Mouse (Mus musculus): ENCODE measurements around the gene Bag2.
A peak's percentile ranks its signal among the peaks of the same experiment; 100 is the strongest.
"Not testable (repeated sequence)": the region's sequence is repeated elsewhere in the genome, so short reads cannot be mapped to it uniquely, and the experiment has no call there.

Bag2 gene

DNA sequence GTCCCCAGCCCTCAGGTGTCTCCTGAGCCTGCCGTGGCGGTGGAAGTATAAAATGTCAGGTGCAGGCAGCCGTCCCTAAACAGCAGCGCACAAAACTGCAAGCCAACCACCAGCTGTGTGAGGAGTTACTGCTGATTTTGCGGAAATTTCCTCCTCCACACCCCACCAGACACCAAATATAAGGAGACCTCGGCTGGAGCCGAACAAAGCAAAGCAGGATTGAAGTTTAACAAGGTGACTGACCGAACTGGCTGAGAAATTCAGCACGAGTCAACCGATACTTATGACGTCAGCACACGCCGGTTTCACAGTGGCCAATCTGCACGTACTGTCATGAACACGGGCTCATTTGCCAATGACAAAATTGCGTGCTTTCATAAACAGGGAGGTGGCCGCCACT lies 3.5 kb downstream of the Bag2 start:
- no peak for ATAC-seq (ENCODE audit: insufficient number of reproducible peaks, low FRiP score, low TSS enrichment)

GRCm38 (mm10) chr1:33751283-33751682 lies 6.3 kb downstream of the Bag2 start:
- ATAC-seq (ENCODE audit: insufficient number of reproducible peaks, low FRiP score, low TSS enrichment) = peak; percentile 58

- not testable (repeated sequence) for ATAC-seq (ENCODE audit: insufficient number of reproducible peaks, low FRiP score, low TSS enrichment)
Measured at GRCm38 (mm10) chr1:33749709-33750108, 7.9 kb downstream of the Bag2 start.

DNA sequence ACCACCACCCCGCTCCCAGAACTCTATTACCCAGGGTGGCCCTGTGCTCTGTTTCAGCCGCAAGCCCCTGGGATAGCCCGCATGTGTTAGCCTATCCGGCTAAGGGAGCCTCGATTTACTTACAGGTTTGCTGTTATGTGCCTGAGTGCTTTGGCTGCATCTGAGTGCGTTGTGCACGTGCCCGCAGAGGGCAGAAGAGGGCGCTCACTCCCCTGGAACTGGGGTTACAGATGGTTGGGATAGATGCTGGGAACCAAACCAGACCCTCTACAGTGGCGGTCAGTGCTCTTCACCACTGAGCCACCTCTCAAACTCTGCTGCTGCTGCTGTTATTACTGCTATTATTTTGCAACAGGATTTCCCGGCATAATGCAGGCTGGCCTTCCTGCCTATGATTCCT lies 8.5 kb downstream of the Bag2 start:
- no peak for ATAC-seq (ENCODE audit: insufficient number of reproducible peaks, low FRiP score, low TSS enrichment)

GRCm38 (mm10) chr1:33745901-33746300 lies 11.7 kb downstream of the Bag2 start:
- no peak for ATAC-seq (ENCODE audit: insufficient number of reproducible peaks, low FRiP score, low TSS enrichment)

- ATAC-seq (ENCODE audit: insufficient number of reproducible peaks, low FRiP score, low TSS enrichment) = not testable (repeated sequence)
Measured at GRCm38 (mm10) chr1:33744815-33745214, 12.8 kb downstream of the Bag2 start.

- ATAC-seq (ENCODE audit: insufficient number of reproducible peaks, low FRiP score, low TSS enrichment) = no peak
Measured at GRCm38 (mm10) chr1:33742903-33743302, 14.7 kb downstream of the Bag2 start.

GRCm38 (mm10) chr1:33739302-33739701 lies 18.3 kb downstream of the Bag2 start:
- ATAC-seq (ENCODE audit: insufficient number of reproducible peaks, low FRiP score, low TSS enrichment) = peak; percentile 83

- no peak for ATAC-seq (ENCODE audit: insufficient number of reproducible peaks, low FRiP score, low TSS enrichment)
Measured at GRCm38 (mm10) chr1:33738681-33739278, 18.8 kb downstream of the Bag2 start.

DNA sequence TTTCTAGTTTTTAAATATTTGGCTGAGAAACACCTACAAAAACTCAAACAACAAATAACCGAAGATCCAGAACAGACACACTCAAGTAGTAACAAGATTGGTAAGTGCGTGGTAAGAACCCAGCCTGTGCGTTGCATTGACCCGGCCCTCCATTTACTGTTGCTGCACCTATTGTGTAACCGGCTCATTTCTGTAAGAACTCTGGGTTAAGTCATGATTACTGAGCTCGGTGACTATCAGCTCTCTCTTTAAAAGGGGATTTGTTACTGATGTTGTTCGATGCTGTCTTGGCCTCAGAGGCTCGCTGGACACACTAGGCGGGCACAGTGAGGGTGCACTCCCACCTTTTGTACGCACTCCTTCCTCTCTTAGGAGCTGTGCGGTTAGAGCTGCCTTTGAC lies 19.3 kb downstream of the Bag2 start:
- no peak for ATAC-seq (ENCODE audit: insufficient number of reproducible peaks, low FRiP score, low TSS enrichment)

- no peak for ATAC-seq (ENCODE audit: insufficient number of reproducible peaks, low FRiP score, low TSS enrichment)
Measured at GRCm38 (mm10) chr1:33734001-33734685, 23.5 kb downstream of the Bag2 start.

DNA sequence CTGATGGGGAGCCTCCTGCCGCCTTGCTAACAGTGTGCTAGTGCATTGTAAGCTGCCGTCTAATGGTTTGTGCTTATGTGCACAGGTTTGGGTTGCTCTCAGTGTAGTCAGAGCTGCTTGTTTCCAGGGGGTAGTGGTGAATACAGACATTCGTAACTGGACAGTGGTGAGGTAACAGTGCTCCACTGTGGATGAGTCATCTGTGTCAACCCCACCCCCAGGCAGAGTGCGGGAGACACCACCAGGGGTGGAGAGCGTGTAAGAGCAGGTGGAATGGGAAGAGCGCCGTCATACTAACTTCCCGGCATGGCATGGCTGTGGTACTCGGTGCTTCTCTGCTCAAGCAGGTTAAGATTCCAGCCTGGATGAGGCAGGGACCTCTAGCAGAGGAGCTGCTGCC lies 24.6 kb downstream of the Bag2 start:
- no peak for ATAC-seq (ENCODE audit: insufficient number of reproducible peaks, low FRiP score, low TSS enrichment)

DNA sequence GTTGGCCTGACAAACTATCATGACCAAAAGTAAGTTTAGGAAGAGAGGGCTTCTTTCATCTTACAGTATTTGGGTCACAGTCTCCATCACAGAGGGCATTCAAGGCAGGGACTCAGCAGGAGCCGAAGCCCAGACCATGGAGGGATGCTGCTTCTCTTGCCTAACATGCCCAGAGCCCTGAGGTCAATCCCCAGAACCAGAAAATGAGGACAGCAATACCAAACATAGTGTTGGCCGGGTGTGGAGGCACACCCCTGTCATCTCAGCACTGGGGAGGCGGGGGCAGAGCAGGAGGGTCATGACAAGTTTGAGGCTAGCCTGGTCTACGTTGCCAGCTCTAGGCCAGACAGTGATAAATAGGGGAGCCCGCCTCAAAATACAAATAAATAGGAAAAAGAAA lies 32.5 kb downstream of the Bag2 start:
- ATAC-seq (ENCODE audit: insufficient number of reproducible peaks, low FRiP score, low TSS enrichment) = no peak

GRCm38 (mm10) chr1:33724516-33724915 lies 33.1 kb downstream of the Bag2 start:
- no peak for ATAC-seq (ENCODE audit: insufficient number of reproducible peaks, low FRiP score, low TSS enrichment)

DNA sequence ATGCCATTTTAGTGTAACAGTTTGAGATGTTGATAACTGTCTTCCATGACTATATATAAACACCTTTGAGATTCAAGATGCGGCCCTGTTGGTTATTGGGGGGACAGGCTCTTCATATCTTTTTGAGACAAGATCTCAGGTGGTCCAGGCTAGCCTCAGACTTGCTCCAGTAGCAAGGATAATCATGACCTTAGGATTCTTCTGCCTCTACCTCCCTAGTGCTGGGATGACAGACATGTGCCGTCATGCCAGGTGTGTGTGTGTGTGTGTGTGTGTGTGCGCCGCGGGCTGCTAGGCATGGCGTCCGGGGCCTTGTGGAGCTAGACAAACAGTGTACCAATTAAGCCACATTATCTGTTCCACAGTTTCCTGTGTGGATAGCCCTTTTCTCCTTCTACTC lies 36.6 kb downstream of the Bag2 start:
- no peak for ATAC-seq (ENCODE audit: insufficient number of reproducible peaks, low FRiP score, low TSS enrichment)

GRCm38 (mm10) chr1:33720231-33720630 lies 37.4 kb downstream of the Bag2 start:
- ATAC-seq (ENCODE audit: insufficient number of reproducible peaks, low FRiP score, low TSS enrichment) = no peak

DNA sequence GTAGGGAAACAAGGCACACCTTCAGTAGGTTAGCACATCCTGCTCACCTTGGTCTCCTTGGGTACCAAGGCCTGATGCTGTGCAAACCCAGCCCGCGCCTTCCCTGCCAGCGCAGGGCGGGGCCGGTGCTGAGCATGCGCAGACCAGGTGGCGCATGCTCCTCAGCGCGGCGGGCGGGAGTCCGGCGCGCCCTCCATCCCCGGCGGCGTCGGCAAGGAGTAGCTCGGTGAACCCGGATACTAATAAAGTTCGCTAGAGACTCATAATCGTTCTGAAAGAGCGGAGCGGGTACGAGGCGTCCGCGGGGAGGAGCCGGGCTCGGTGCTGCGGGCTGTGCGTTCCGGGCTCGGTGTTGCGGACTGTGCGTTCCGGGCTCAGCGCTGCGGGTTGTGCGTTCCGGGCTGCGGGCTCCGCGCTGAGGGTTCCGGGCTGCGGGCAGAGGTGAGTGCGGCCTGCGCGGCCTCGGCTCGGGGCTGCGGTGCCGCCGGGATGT lies 37.8 kb downstream of the Bag2 start, which contains the start of gene Rab23:
Gene Rab23 (plus strand): TSS at position 155 of the 493 bp plus-strand sequence.
- peak; percentile 95 for ATAC-seq (ENCODE audit: insufficient number of reproducible peaks, low FRiP score, low TSS enrichment)

- no peak for ATAC-seq (ENCODE audit: insufficient number of reproducible peaks, low FRiP score, low TSS enrichment)
Measured at GRCm38 (mm10) chr1:33717636-33718035, 40.0 kb downstream of the Bag2 start.

- no peak for ATAC-seq (ENCODE audit: insufficient number of reproducible peaks, low FRiP score, low TSS enrichment)
Measured at GRCm38 (mm10) chr1:33714796-33715195, 42.8 kb downstream of the Bag2 start.

- ATAC-seq (ENCODE audit: insufficient number of reproducible peaks, low FRiP score, low TSS enrichment) = no peak
Measured at GRCm38 (mm10) chr1:33712026-33712425, 45.6 kb downstream of the Bag2 start.

GRCm38 (mm10) chr1:33709615-33710014 lies 48.0 kb downstream of the Bag2 start:
- no peak for ATAC-seq (ENCODE audit: insufficient number of reproducible peaks, low FRiP score, low TSS enrichment)

GRCm38 (mm10) chr1:33701244-33701643 lies 56.4 kb downstream of the Bag2 start:
- ATAC-seq (ENCODE audit: insufficient number of reproducible peaks, low FRiP score, low TSS enrichment) = no peak

Data from cerebellum, adult (tissue).